Mouse (Mus musculus): ENCODE results near the gene Slit1. TPM values are rescaled to one million over a fixed set of nuclear protein-coding genes. Genes with fewer than 3 reads are reported as not detected.

The Slit1 gene
- total RNA-seq, 2 experiments from 2014 or later: 0.05 to 0.40 TPM

GRCm38 (mm10) chr19:41613325-41614087 is 130.0 kb downstream of the Slit1 start:
- intact Hi-C loops (cut with DNase I): no loop called here

GRCm38 (mm10) chr19:41611683-41612082 is 131.8 kb downstream of the Slit1 start:
- intact Hi-C loops (cut with DNase I): no loop called here
- DNase-seq: no peak

More at GRCm38 (mm10) chr19:41613325-41614087, 130.0 kb downstream of the Slit1 start:
- DNase-seq: no peak

DNA sequence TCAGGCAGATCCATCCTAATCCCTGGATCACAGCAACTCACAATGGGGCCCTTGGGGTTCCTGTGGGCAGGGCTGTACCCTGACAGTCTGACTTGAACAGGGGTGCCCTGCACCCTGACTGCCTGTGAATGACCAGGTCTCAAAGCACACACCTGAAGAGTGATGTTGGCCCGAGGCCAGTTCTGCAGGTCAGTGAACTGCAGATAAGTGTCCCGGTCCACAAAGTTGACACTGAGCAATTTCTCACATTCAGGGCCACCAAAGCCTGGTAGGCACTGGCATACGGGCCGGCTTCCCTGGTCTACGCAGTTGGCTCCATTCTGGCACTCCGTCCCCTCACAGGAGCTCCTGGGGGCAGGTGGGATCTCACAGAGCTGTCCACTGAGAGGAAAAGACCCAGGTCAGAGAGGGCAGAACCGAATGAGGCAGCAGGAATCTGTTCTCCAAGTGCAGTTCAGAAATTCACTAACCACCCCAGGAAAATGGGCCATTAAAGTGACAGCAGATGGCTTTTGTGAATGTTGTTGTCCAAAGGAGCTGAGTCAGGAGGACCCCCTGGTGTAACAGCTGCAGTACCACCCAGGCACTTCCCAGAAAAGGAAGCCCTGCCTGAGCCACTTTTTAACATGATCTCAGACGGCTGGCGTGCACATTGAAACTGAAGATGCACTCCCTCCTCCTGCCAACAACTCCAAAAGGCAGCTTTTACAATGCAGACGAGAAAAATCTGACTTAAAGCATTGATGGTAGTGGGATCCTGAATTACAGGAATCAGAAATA is 137.1 kb downstream of the Slit1 start:
- intact Hi-C loops (cut with DNase I): no loop called here
- no peak for DNase-seq

GRCm38 (mm10) chr19:41600647-41601046 is 142.8 kb downstream of the Slit1 start:
- intact Hi-C loops (cut with DNase I): no loop called here

DNA sequence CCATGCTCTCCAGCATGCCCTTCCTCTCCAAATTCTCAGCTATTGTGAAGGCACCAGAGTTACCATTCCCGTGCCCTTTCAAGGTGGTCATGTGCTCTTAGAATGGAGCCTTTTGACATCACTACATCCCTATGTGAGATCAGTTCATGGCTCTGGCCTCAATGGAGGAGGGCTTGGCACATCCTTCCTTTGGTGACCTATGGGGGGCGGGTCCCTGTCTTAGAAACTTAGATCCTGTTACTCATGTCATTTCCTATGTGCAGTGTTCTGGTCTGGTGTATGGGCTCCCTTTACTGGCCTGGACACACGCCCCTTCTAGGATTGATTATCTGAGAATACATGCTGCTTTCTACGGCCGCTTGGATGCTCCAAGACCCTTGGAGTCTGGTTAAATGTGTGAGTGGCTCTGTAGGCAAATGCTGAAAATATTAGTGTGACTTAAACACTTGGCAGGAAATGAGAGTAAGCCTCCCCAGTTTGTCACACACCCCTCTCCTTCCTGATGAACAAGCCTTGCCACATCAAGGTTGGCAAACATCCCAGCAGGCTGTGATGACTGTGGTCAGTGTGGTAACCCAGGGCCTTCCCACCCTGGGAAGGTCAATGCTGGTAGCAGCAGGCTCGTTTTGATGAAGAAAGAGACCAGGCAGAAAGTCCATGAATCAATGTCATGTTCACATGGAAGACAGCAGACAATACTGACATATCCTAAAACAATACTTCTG is 146.1 kb downstream of the Slit1 start:
- intact Hi-C loops (cut with DNase I): no loop called here
- DNase-seq: peak; percentile 43 to 50

More at GRCm38 (mm10) chr19:41600647-41601046, 142.8 kb downstream of the Slit1 start:
- DNase-seq: no peak

DNA sequence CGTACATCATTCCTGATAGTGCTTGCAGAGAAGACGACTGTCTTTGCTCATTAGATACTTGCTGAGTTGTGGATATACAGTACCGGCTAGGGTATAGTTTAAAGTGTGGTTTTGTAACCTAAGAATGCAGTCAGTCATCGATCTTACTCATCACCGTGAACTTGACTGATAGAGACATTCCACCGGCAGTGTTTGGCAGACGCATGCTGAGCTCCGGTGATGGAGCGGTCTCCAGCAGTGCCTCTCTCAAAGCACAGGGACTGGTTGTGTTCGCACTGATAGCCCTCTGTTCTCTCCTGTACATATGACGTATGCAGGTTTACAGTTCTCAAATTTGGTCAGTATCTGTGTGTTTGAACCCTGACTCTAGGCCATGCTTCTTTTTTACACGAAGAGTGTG is 151.7 kb downstream of the Slit1 start:
- intact Hi-C loops (cut with DNase I): no loop called here
- DNase-seq: no peak

GRCm38 (mm10) chr19:41589681-41590080 is 153.8 kb downstream of the Slit1 start:
- intact Hi-C loops (cut with DNase I): no loop called here
- no peak for DNase-seq

GRCm38 (mm10) chr19:41589026-41589425 is 154.4 kb downstream of the Slit1 start:
- DNase-seq: no peak
- intact Hi-C loops (cut with DNase I): no loop called here

DNA sequence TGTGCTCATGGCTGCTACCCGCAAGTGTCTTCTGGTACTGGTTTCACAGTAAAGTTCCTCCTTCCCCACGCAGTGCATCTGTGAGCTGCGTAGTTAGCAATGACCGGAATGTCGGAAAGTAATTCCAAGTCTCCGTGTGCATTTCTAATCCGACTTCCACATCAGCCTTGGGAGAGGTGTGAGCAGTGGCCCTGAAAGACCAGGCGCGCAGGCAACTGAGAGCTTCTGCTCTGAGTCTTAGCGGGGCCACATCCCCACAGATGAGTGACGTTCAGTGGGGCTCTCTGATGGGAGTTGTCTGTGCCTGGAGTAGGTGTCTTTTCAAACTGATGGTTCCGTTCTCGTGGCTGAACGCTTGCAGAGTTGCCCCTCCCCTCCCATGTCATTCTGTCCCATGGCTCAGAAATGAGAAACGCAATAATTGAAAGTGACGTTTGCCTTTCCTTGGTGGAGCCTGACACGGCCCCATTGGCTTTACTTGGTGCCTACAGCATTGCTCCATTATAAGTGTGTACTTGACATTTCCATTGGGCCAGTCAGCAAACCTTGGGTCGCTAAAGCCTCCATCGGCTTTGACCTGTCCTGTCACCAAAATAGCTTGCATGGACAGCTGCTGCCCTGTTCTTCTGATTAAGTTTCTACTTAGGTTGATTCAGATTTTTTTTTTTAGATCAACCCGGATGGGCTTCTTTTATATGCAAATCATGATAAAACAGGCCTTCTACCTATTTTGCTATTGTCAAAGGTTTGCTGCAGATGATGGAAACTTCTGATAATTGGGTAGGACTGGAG is 155.8 kb downstream of the Slit1 start:
- DNase-seq: no peak

DNA sequence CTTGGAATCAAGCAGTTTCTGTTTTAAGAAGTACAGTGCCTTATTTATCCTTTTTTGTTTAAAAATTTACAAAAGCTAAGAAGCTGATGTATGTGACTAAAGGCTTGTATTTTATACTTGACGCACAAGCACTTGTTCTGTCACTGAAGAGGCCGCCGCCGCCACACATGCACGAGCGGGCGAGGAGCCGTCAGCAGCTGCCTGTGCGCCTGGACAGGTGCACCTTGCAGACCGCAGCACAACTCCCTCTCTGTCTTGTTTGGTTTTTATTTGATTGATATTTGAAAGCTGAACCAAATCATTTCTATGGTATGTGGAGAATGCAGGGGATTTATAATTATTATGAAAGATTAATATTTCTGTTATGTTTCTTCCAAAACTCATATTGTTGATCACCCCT is 156.7 kb downstream of the Slit1 start:
- intact Hi-C loops (cut with DNase I): no loop called here
- DNase-seq: no peak

More for the DNA sequence above, 155.8 kb downstream of the Slit1 start:
- intact Hi-C loops (cut with DNase I): no loop called here

DNA sequence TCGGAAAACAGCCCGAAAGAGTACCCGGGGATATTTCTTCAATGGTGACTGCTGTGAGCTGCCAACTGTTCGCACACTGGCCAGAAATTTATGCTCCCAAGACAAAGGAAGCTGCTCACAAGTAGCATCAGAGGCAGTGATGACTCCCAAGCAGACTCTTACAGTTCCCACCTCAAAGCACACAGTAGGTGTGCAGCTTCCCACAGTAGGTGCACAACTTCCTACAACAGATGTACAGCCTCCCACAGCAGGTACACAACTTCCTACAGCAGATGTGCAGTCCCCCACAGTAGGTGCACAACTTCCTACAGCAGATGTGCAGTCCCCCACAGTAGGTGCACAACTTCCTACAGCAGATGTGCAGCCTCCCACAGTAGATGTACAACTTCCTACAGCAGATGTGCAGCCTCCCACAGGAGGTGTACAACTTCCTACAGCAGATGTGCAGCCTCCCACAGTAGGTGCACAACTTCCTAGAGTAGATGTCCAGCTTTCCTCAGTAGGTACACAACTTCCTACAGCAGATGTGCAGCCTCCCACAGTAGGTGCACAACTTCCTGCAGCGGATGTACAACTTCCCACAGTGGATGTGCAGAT is 160.4 kb downstream of the Slit1 start:
- intact Hi-C loops (cut with DNase I): no loop called here

GRCm38 (mm10) chr19:41581706-41582420 is 161.6 kb downstream of the Slit1 start, which contains the start of gene Gm340:
Gene Gm340 (plus strand): TSS chr19:41582370.
- intact Hi-C loops (cut with DNase I): no loop called here
- DNase-seq: no peak

More for the DNA sequence above, 160.4 kb downstream of the Slit1 start:
- DNase-seq: no peak

DNA sequence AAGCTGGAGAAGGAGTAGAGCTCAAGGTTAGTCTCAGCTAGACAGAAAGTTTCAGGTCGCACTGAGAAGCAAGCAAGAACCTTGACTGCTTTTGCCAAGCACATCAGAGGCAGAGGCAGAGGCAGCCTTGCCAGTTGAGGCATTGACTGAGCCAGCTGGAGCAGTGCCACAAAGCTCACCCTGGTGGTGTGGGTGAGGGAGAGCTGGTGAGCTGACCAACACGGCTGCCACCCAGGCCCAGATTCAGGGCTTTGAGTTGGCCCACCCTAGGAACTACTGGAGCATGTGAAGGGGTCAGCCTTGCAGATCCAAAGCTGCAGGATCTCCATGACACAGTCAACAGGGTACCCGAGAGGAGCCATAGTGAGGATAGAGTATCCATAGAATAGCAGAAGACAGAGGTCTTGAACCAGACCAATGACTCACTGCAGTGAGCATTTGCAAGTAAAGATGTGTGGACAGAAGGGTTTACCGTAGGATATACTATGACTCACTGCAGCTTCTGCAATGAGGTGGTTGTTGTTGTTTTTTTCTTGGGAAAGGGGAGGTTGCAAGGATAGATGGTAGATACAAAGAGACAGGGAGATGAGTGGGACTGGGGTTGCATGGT is 164.0 kb downstream of the Slit1 start:
- intact Hi-C loops (cut with DNase I): no loop called here
- DNase-seq: peak; percentile 54 to 68

GRCm38 (mm10) chr19:41577576-41577975 is 165.9 kb downstream of the Slit1 start:
- intact Hi-C loops (cut with DNase I): no loop called here
- DNase-seq: no peak

- no peak for DNase-seq
- intact Hi-C loops (cut with DNase I): no loop called here
These were observed 169.8 kb downstream of the Slit1 start for GRCm38 (mm10) chr19:41573700-41574099.

- intact Hi-C loops (cut with DNase I): no loop called here
- no peak for DNase-seq
These were observed 174.7 kb downstream of the Slit1 start for GRCm38 (mm10) chr19:41568791-41569190.

DNA sequence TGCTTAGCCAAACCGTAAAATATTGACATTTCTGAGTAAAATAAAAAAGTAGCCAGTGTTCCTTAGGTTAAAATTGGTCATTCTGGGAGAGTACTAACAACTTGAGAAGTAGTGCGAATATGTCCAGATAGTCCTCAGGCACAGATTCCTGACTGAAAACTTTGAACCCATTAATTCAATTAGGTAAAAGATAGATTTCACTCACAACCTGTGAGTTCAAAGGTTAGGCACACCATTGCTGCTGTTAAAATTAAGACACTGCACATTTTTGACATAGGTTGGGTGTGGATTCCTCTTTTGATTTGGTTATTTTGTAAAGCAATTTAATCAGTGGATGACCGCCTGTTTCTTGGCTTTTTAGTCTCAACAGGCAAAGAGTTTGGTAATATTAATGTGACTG is 182.6 kb downstream of the Slit1 start:
- intact Hi-C loops (cut with DNase I): no loop called here
- DNase-seq: no peak

- no peak for DNase-seq
- intact Hi-C loops (cut with DNase I): no loop called here
These were observed 184.5 kb downstream of the Slit1 start for GRCm38 (mm10) chr19:41558891-41559486.
